Mouse (Mus musculus) MEL (cell line): ENCODE results near the gene Brf1. TPM values are rescaled to one million over a fixed set of nuclear protein-coding genes. Genes with fewer than 3 reads are reported as not detected.

Source experiments
- DNase-seq: peaks from one replicate; pipeline ENCODE4 v3.0.0; 2011; ENCODE audit warnings: low read depth, low spot score
- H3K27ac ChIP-seq: 2 replicates; pipeline ENCODE4 v1.5.1; 2012; ENCODE audit warnings: low read depth, mild to moderate bottlenecking, control low read depth, low read length, moderate library complexity; ENCODE audit not compliant: control insufficient read depth
- H3K27me3 ChIP-seq, 2 experiments: fragments of 150-350 bp in 1 of 2; sonication (generic) in 1 of 2; 2 replicates each; pipeline ENCODE4 v1.6.1; 2012; ENCODE audit warnings: low read length in 2 of 2, mild to moderate bottlenecking in 2 of 2, improper control_type of control experiment in 1 of 2, moderate library complexity in 1 of 2; ENCODE audit not compliant: insufficient read depth in 2 of 2, control insufficient read depth in 1 of 2
- H3K36me3 ChIP-seq, 2 experiments: 2 replicates each; pipeline ENCODE4 v1.6.1; 2012 to 2014; ENCODE audit warnings: low read length in 2 of 2, improper control_type of control experiment in 1 of 2, inconsistent platforms in 1 of 2, mild to moderate bottlenecking in 1 of 2; ENCODE audit not compliant: insufficient read depth in 2 of 2, control insufficient read depth in 1 of 2
- H3K4me1 ChIP-seq, 2 experiments: fragments of 150-350 bp in 1 of 2; sonication (generic) in 1 of 2; 2 replicates each; pipeline ENCODE4 v1.6.1; 2012; ENCODE audit warnings: low read length in 2 of 2, improper control_type of control experiment in 1 of 2, mild to moderate bottlenecking in 1 of 2; ENCODE audit not compliant: insufficient read depth in 2 of 2, control insufficient read depth in 1 of 2
- H3K4me3 ChIP-seq, 2 experiments: fragments of 150-350 bp in 1 of 2; sonication (generic) in 1 of 2; 2 replicates each; pipeline ENCODE4 v1.5.1; 2012; ENCODE audit warnings: low read depth in 2 of 2, low read length in 2 of 2, mild to moderate bottlenecking in 2 of 2, moderate library complexity in 2 of 2, control low read depth in 1 of 2, improper control_type of control experiment in 1 of 2; ENCODE audit not compliant: control insufficient read depth in 1 of 2, insufficient read depth in 1 of 2
- H3K79me2 ChIP-seq: 2 replicates; pipeline ENCODE4 v1.6.1; 2012; ENCODE audit warnings: mild to moderate bottlenecking, low read length, moderate library complexity; ENCODE audit not compliant: control insufficient read depth, poor library complexity, insufficient read depth
- H3K9ac ChIP-seq: 2 replicates; pipeline ENCODE4 v1.6.1; 2012; ENCODE audit warnings: low read depth, mild to moderate bottlenecking, control low read depth, low read length, moderate library complexity; ENCODE audit not compliant: control insufficient read depth, poor library complexity, severe bottlenecking
- H3K9me3 ChIP-seq: fragments of 150-350 bp; sonication (generic); replicated peaks from 2 replicates; pipeline ENCODE4 v1.6.1; 2012; ENCODE audit warnings: mild to moderate bottlenecking, low read length, improper control_type of control experiment, moderate library complexity; ENCODE audit not compliant: insufficient read depth
- CHD1 ChIP-seq: IDR thresholded peaks from 2 replicates; pipeline ENCODE4 v1.6.1; 2012; ENCODE audit warnings: low read depth, mild to moderate bottlenecking, inconsistent platforms, low read length, improper control_type of control experiment
- CTCF ChIP-seq, 3 experiments: IDR thresholded peaks in 2 of 3; conservative IDR thresholded peaks in 1 of 3; 2 replicates each; pipeline ENCODE4 v1.5.1; 2011 to 2012; ENCODE audit warnings: low read length in 3 of 3, low read depth in 2 of 3, mild to moderate bottlenecking in 2 of 3, improper control_type of control experiment in 1 of 3, inconsistent platforms in 1 of 3, mixed read lengths in 1 of 3, moderate library complexity in 1 of 3; ENCODE audit not compliant: control insufficient read depth in 1 of 3, insufficient read depth in 1 of 3, poor library complexity in 1 of 3, severe bottlenecking in 1 of 3
- ELF1 ChIP-seq: IDR thresholded peaks from 2 replicates; pipeline ENCODE4 v1.6.1; 2014; ENCODE audit warnings: low read depth, mild to moderate bottlenecking, inconsistent platforms, low read length, improper control_type of control experiment, moderate library complexity
- ETS1 ChIP-seq: IDR thresholded peaks from 2 replicates; pipeline ENCODE4 v1.6.1; 2012; ENCODE audit warnings: low read depth, mild to moderate bottlenecking, inconsistent platforms, low read length, improper control_type of control experiment, moderate library complexity
- HCFC1 ChIP-seq: IDR thresholded peaks from 2 replicates; pipeline ENCODE4 v1.6.1; 2012; ENCODE audit warnings: low read depth, mild to moderate bottlenecking, inconsistent platforms, low read length, improper control_type of control experiment, moderate library complexity
- JUND ChIP-seq: IDR thresholded peaks from 2 replicates; pipeline ENCODE4 v1.6.1; 2011; ENCODE audit warnings: low read depth, mild to moderate bottlenecking, improper control_type of control experiment, low read length
- KAT2A ChIP-seq: conservative IDR thresholded peaks from 2 replicates; pipeline ENCODE4 v1.6.1; 2012; ENCODE audit warnings: low read depth, low read length, improper control_type of control experiment, inconsistent platforms
- MAFK ChIP-seq: IDR thresholded peaks from 2 replicates; pipeline ENCODE4 v1.6.1; 2011; ENCODE audit warnings: low read depth, mild to moderate bottlenecking, low read length, improper control_type of control experiment, borderline replicate concordance
- MAX ChIP-seq: IDR thresholded peaks from 2 replicates; pipeline ENCODE4 v1.6.1; 2011; ENCODE audit warnings: low read length, improper control_type of control experiment
- MXI1 ChIP-seq: IDR thresholded peaks from 2 replicates; pipeline ENCODE4 v1.6.1; 2011; ENCODE audit warnings: mild to moderate bottlenecking, low read depth, low read length, improper control_type of control experiment
- NRF1 ChIP-seq: IDR thresholded peaks from 2 replicates; pipeline ENCODE4 v1.6.1; 2014; ENCODE audit warnings: low read depth, mild to moderate bottlenecking, inconsistent platforms, low read length, improper control_type of control experiment, moderate library complexity; ENCODE audit not compliant: poor library complexity, insufficient read depth, severe bottlenecking
- POLR2A ChIP-seq, 2 experiments: IDR thresholded peaks; 2 replicates each; pipeline ENCODE4 v1.6.1; 2011 to 2012; ENCODE audit warnings: low read length in 2 of 2, mild to moderate bottlenecking in 2 of 2, control low read depth in 1 of 2, improper control_type of control experiment in 1 of 2, low read depth in 1 of 2, moderate library complexity in 1 of 2; ENCODE audit not compliant: control insufficient read depth in 1 of 2, insufficient read depth in 1 of 2, poor library complexity in 1 of 2
- POLR2AphosphoS2 ChIP-seq: IDR thresholded peaks from 2 replicates; pipeline ENCODE4 v1.6.1; 2011; ENCODE audit warnings: low read length, improper control_type of control experiment
- RAD21 ChIP-seq: IDR thresholded peaks from 2 replicates; pipeline ENCODE4 v1.6.1; 2011; ENCODE audit warnings: mild to moderate bottlenecking, low read depth, low read length, improper control_type of control experiment
- RCOR1 ChIP-seq: IDR thresholded peaks from 2 replicates; pipeline ENCODE4 v1.6.1; 2012; ENCODE audit warnings: low read depth, mild to moderate bottlenecking, inconsistent platforms, low read length, improper control_type of control experiment
- SMC3 ChIP-seq: IDR thresholded peaks from 2 replicates; pipeline ENCODE4 v1.6.1; 2011; ENCODE audit warnings: low read depth, low read length, improper control_type of control experiment
- TBP ChIP-seq: IDR thresholded peaks from 2 replicates; pipeline ENCODE4 v1.8.0; 2011; ENCODE audit warnings: low read depth, low read length, improper control_type of control experiment
- TCF12 ChIP-seq: IDR thresholded peaks from 2 replicates; pipeline ENCODE4 v1.6.1; 2014; ENCODE audit warnings: low read depth, mild to moderate bottlenecking, inconsistent platforms, low read length, improper control_type of control experiment, moderate library complexity
- USF1 ChIP-seq: IDR thresholded peaks from 2 replicates; pipeline ENCODE4 v1.6.1; 2014; ENCODE audit warnings: low read depth, mild to moderate bottlenecking, inconsistent platforms, low read length, improper control_type of control experiment, moderate library complexity
- ZC3H11A ChIP-seq: IDR thresholded peaks from 2 replicates; pipeline ENCODE4 v1.6.1; 2012; ENCODE audit warnings: low read depth, mild to moderate bottlenecking, inconsistent platforms, low read length, improper control_type of control experiment
- ZMIZ1 ChIP-seq: IDR thresholded peaks from 2 replicates; pipeline ENCODE4 v1.6.1; 2012; ENCODE audit warnings: low read depth, mild to moderate bottlenecking, inconsistent platforms, low read length, improper control_type of control experiment, moderate library complexity
- ZNF384 ChIP-seq: IDR thresholded peaks from 2 replicates; pipeline ENCODE4 v1.6.1; 2012; ENCODE audit warnings: low read depth, mild to moderate bottlenecking, inconsistent platforms, low read length, improper control_type of control experiment
- polyA plus RNA-seq, 2 experiments: library from polyadenylated mRNA; stranded (reverse) in 1 of 2; unstranded in 1 of 2; fragments of >175 nt in 1 of 2; fragments of >200 nt in 1 of 2; gene quantifications; 2 replicates each; pipeline versions ENCODE4 v1.2.1 to v1.2.4; 2012; ENCODE audit warnings: low replicate concordance in 2 of 2, low read depth in 1 of 2; ENCODE audit not compliant: insufficient read length in 2 of 2, insufficient read depth in 1 of 2, missing spikeins in 1 of 2
- total RNA-seq: library from RNA; depleted of rRNA; stranded (reverse); fragments of 300-350 nt; gene quantifications from 2 replicates; pipeline ENCODE4 v1.2.3, GENCODE M21; 2012

Gene Brf1
- total and polyA plus RNA-seq, 3 experiments = 105 to 159 TPM; not detected in 1

DNA sequence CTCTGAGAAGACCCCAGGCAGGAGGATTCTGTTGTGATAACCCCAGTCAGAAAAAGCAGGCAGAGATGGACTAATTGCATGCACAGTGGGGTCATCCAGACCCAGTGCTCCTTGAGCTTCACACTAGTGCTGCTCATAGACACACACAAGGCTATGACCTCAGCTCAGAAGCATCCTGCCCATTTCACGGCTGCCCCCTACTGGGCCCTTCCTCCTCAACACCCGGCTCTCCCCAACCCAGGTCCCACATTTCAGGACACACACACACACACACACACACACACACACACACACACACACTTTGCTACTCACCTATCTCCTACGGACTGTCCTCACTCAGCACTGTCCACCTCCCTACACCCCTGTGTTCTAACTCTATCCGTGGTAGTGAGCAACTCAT lies 42.2 kb downstream of the Brf1 start:
- H3K9ac ChIP-seq = no peak overlapping the region
- peak; percentile 43 for DNase-seq
- TF ChIP-seq POLR2AphosphoS2 = peak; percentile 15; the same call in 1 of the 2 replicates
- TF ChIP-seq KAT2A = no peak
- TF ChIP-seq SMC3 = 0 out of 2 replicates have a peak, but pooled peaks have one; percentile 11
- TF ChIP-seq CTCF (IDR thresholded peaks at IDR 0.05 in 2 of 3, conservative IDR thresholded peaks at IDR 0.05 in 1 of 3; ENCODE audit: control insufficient read depth in 1 of 3, insufficient read depth in 1 of 3, low read depth in 2 of 3, low read length in 3 of 3, poor library complexity in 1 of 3, severe bottlenecking in 1 of 3) = peak in 2 of 3 experiments; percentile 21 to 38; a peak in 3 of 6 replicates
- no peak overlapping the region for H3K4me3 ChIP-seq
- H3K36me3 ChIP-seq = peaks cover 0 to 15% of the 10 kb centered on the region in 2 experiments; a peak in 2 of 4 replicates
- H3K27me3 ChIP-seq = no peaks in the 10 kb centered on the region
- H3K27ac ChIP-seq = no peak overlapping the region
- no peaks in the 10 kb centered on the region for H3K9me3 ChIP-seq
- no peaks in the 10 kb centered on the region for H3K4me1 ChIP-seq
- H3K79me2 ChIP-seq = no peaks in the 10 kb centered on the region

DNA sequence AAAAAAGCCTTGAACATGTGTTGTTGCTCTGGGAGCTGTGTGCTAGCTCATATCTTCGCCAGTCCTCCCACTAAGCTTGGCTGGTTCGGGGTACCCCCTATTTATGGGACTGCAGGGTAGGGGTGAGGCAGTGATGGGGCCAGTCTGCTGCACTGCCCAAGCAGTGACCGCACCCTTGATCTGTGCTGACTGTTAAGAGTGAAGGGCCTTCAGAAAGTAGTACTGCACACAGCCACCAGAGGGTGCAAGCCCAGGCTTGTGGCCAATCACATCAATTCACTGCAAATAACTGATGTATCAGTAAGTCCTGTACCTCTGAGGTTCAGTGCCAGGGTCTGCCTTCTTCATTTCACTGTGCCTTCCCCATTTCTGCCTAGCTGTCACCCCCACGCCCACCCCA lies 44.7 kb downstream of the Brf1 start:
- Histone ChIP-seq H3K79me2 (no peaks in the 10 kb centered on the region), H3K9ac (no peak overlapping the region), H3K27ac (no peak overlapping the region), H3K4me3 (no peak overlapping the region), H3K36me3 (peaks cover 6 to 18% of the 10 kb centered on the region in 2 experiments), H3K9me3 (no peaks in the 10 kb centered on the region), H3K4me1 (peaks cover 13 to 23% of the 10 kb centered on the region in 2 experiments), H3K27me3 (no peaks in the 10 kb centered on the region)
- DNase-seq = peak; percentile 89
- TF ChIP-seq MAFK = no peak
- peak; percentile 19; the same call in 1 of the 2 replicates for TF ChIP-seq USF1
- TF ChIP-seq RCOR1 = peak; percentile 57
- TF ChIP-seq KAT2A = no peak
- TF ChIP-seq MAX = no peak
- TF ChIP-seq TBP = 0 out of 2 replicates have a peak, but pooled peaks have one; percentile 28
- 0 out of 4 replicates have a peak, but pooled peaks of 1 of the 2 experiments have one; percentile 27 for TF ChIP-seq POLR2A (IDR thresholded peaks at IDR 0.05; ENCODE audit: control insufficient read depth in 1 of 2, insufficient read depth in 1 of 2, low read depth in 1 of 2, low read length in 2 of 2, poor library complexity in 1 of 2)
- TF ChIP-seq ZC3H11A = peak; percentile 52
- TF ChIP-seq RAD21 = peak; percentile 58
- TF ChIP-seq SMC3 = peak; percentile 94
- peak in 2 of 3 experiments; percentile 96 to 100; a peak in 4 of 6 replicates for TF ChIP-seq CTCF (IDR thresholded peaks at IDR 0.05 in 2 of 3, conservative IDR thresholded peaks at IDR 0.05 in 1 of 3; ENCODE audit: control insufficient read depth in 1 of 3, insufficient read depth in 1 of 3, low read depth in 2 of 3, low read length in 3 of 3, poor library complexity in 1 of 3, severe bottlenecking in 1 of 3)
- TF ChIP-seq, all 39 proteins: peak for 8

DNA sequence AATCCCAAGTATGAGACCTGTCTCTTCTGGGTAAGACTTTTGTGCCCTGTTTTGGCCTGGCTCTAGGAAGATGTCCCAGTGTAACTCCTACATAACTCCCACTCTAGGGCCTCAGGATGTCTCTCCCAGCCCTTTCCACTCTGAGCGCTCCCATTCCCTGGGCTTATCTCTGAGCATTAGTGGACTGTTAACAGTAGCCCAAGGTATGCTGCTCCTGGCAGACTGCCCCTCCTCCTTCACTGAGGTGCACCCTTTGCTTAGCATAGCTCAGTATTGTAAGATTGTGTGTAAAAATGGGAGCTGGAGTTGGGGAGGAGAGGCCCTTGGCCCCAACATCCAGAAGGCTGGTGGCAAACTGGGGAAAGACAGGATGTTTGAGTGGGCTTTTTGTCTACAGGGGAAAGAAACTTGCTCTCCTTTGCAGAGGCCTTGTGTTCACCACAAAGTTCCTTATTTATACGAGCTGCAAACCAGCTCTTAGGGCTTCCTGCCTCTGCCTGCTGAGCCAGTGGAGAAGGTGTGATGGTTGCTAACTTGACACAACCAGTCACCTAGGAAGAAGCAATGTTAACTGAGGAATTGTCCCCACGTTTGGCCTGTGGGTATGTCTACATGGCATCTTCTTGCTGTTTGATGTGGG lies 47.5 kb downstream of the Brf1 start:
- DNase-seq = peak; percentile 73
- Histone ChIP-seq H3K9ac (no peak overlapping the region), H3K4me1 (peaks cover 14 to 30% of the 10 kb centered on the region in 2 experiments), H3K9me3 (no peaks in the 10 kb centered on the region), H3K36me3 (peaks cover 0 to 18% of the 10 kb centered on the region in 2 experiments; a peak in 2 of 4 replicates), H3K27me3 (no peaks in the 10 kb centered on the region), H3K4me3 (no peak overlapping the region), H3K79me2 (no peaks in the 10 kb centered on the region; the same call in 1 of the 2 replicates), H3K27ac (no peak overlapping the region)
- TF ChIP-seq ELF1 (peak; percentile 29; the same call in 1 of the 2 replicates), MXI1 (0 out of 2 replicates have a peak, but pooled peaks have one; percentile 18), CTCF (IDR thresholded peaks at IDR 0.05 in 2 of 3, conservative IDR thresholded peaks at IDR 0.05 in 1 of 3; ENCODE audit: control insufficient read depth in 1 of 3, insufficient read depth in 1 of 3, low read depth in 2 of 3, low read length in 3 of 3, poor library complexity in 1 of 3, severe bottlenecking in 1 of 3) (no peak), NRF1 (no peak), POLR2A (IDR thresholded peaks at IDR 0.05; ENCODE audit: control insufficient read depth in 1 of 2, insufficient read depth in 1 of 2, low read depth in 1 of 2, low read length in 2 of 2, poor library complexity in 1 of 2) (0 out of 4 replicates have a peak, but pooled peaks of 1 of the 2 experiments have one; percentile 42), RCOR1 (peak; percentile 37; the same call in 1 of the 2 replicates), HCFC1 (no peak), ZC3H11A (no peak), CHD1 (no peak), TCF12 (0 out of 2 replicates have a peak, but pooled peaks have one; percentile 16), JUND (no peak), ETS1 (no peak), ZMIZ1 (no peak), ZNF384 (no peak)
